Mouse (Mus musculus): ENCODE measurements around the gene Supt20.
"Not testable (repeated sequence)": the region's sequence is repeated elsewhere in the genome, so short reads cannot be mapped to it uniquely, and the experiment has no call there.

Gene Supt20

GRCm38 (mm10) chr3:54699759-54700301, 7.2 kb downstream of the Supt20 start:
- DNase-seq (ENCODE audit: low spot score in 2 of 2), result no peak

DNA sequence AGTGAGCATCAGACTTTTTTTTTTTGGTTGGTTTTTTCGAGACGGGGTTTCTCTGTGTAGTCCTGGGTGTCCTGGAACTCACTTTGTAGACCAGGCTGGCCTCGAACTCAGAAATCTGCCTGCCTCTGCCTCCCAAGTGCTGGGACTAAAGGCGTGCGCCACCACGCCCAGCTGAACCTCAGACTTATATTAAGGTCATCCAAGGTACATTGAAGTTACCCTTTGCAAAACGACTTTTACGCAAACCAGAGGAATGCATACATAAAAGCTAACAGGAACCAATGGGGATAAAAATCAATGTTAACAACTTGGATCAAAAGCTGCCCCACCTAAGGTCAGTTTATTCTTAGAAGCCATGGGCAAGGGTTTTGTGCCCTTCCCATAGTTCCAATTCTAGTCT, 11.5 kb downstream of the Supt20 start:
- not testable (repeated sequence) for DNase-seq (ENCODE audit: low spot score in 2 of 2)

DNA sequence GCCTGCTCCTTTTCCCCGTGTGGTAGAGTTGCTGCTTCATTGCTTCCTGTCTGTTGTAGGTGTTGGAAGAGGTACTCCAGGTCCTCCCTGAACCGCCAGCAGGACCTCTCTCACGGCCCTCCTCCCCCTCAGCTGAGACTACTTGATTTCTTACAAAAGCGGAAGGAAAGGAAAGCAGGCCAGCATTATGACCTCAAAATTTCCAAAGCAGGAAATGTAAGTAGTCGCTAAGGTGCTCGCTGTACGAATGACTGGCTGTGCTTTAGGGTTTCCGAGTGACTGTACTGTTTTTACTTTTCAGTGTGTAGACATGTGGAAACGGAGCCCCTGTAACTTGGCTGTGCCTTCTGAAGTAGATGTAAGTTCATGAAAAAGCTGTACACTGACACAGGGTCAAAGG, 16.4 kb downstream of the Supt20 start:
- DNase-seq (ENCODE audit: low spot score in 2 of 2), result no peak

DNA sequence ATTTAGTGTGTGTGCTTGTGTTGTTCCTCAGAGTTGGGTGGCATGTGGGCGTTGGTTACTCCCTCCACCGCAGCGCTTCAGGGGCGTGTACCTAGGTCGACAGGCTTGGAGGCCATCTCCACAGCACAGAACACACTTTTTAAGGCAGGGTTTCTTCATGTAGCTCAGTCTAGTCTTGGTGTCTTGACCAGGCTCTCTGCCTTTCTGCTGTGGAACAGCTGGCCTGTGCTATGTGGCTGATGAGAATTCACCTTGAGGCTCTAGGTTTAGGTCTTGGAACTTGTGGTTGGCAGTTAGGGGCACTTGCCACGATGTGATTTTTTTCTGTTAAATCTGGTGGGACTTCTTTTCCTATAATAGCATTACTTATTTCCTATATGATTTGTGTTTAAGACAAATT, 21.6 kb downstream of the Supt20 start, which contains the start of gene Gm21958:
Gm21958 (minus strand) TSS at position 101 of the 400 bp plus-strand sequence.
- DNase-seq (ENCODE audit: low spot score in 2 of 2), result no peak

DNA sequence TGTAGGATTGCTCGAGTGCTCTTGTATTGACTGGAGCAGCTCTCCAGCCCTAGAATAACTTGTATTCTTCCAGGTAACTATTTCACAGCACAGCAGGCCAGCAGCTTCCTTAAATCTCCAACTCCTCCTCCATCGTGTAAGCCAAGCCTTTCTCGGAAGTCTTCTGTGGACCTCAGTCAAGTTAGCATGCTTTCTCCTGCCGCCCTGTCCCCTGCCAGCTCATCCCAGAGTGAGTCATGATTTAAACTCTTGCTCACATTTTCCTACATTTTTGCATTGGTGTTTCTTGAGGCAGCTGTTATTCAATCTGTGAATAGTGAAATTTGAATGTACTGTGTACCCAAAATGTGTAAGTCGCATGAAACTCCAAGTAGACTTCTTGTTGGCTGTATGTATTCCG, 22.9 kb downstream of the Supt20 start:
- peak; percentile 39 to 55 for DNase-seq (ENCODE audit: low spot score in 2 of 2)

DNA sequence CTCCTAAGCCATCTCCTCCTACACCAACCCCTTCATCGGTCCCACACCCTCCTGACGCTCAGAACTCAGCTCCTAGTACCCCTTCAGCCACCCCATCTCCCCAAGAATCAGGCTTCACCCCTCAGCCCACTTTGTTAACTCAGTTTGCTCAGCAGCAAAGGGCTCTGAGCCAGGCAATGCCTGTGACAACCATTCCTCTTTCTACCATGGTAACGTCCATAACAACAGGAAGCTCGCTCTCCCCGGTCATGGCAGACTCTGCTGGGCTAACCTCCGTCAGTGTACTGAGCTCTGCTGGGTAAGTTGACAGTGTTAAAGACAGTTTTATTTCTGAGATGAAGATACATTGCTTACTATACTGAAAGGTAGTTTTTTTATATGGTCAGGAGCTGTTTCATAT, 24.7 kb downstream of the Supt20 start:
- no peak for DNase-seq (ENCODE audit: low spot score in 2 of 2)

DNA sequence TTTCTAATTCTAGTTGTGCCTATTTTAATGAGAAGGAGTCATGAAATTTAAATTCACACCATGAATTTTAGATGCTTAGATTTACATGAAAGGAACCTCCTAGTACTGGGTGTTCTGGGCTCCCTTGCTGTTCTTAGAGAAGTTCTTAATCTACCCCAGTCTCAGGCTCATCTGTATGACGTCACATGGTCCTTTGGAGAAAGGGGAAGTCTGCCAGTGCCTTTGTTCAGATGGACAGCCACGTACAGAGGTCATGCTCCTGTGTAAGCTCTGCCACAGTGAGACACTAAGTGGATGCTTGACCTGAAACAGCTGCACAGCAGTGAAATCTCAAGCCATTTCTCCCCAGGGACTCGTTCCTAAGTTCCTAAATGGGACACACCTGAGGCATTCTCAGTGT, 26.3 kb downstream of the Supt20 start:
- no peak for DNase-seq (ENCODE audit: low spot score in 2 of 2)

DNA sequence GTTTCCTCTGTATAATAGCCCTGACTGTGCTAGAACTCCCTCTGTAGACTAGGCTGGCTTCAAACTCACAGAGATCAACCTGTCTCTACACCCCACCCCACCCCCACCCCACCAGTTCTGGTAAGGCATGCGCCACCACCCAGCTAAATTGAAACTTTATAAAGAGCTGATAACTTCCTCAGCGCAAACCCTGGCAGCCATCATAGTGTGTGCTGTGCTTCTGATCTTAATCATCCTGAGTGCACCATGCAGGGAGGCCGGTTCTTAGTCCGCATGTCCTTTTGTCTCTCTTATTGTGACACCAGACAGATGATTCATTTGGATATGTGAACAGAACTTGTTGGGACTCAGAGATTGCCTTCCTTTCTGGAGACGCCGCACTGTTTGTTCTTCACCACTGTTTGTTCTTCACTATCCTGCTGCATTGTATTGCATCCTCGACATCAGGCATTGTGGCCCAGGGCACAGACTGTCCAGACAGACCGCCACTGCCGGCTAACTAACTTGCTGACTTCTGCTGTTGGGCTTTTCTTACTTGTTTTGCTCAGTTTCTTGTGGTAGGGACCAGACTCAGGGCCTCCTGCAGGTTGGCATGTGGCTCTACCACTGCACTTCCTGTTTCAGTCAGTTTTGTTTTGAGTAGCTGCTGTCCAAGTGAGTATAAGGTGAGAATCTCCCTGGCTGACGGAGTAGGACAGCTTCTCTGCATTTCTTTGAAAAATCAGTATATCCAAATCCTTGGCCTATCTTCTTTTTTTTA, 31.3 kb downstream of the Supt20 start:
- no peak for DNase-seq (ENCODE audit: low spot score in 2 of 2)

DNA sequence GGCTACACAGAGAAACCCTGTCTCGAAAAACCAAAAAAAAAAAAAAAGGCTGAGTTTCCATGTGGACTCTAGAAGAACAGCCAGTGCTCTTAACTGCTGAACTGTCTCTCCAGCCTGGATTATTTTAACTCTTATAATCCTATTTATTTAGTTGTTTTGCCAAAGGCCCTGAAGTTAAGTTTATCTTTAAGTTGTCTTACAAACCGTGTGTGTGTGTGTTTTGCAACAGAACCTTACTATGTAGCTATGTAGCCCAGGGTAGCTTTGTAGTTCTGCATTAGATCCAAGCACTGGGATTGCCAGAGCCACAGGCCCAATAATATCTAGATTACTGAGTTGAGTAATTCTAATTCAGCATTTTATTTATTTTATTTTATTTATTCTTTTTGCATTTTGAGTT, 32.7 kb downstream of the Supt20 start:
- DNase-seq (ENCODE audit: low spot score in 2 of 2), result no peak

DNA sequence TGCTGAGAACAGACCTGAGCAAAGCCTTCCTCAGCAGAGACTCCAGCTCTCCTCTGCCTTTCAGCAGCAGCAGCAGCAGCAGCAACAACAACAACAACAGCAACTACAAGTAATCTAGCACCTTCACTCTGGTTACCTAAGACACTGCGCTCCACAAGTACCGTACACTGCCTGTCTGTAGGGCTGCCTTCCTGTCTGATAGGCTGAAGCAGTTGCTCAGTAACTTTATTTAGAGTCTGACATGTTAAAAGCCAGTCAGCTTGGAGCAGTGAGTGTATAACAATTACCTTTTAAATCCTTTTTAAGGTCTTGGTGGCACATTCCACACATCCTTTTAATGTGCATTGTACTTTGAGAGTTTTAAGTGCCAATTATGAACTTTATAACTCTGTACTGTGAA, 35.0 kb downstream of the Supt20 start:
- no peak for DNase-seq (ENCODE audit: low spot score in 2 of 2)

DNA sequence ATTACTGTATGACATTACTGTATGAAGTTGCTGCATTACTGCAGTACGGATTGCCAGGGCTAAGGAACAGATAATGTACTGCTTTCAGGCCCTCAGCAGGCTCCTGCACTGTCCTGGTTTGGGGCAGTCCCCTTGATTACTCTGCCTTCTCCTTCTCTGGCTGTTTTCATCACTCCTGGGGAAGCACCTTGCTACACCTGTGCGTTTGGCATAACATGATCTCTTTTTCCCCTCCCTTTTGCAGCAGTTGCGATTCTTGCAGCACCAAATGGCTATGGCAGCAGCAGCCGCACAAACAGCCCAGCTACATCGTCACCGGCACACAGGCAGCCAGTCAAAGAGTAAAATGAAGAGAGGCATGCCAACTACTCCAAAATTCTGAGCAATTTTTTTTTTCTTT, 35.5 kb downstream of the Supt20 start:
- no peak for DNase-seq (ENCODE audit: low spot score in 2 of 2)

DNA sequence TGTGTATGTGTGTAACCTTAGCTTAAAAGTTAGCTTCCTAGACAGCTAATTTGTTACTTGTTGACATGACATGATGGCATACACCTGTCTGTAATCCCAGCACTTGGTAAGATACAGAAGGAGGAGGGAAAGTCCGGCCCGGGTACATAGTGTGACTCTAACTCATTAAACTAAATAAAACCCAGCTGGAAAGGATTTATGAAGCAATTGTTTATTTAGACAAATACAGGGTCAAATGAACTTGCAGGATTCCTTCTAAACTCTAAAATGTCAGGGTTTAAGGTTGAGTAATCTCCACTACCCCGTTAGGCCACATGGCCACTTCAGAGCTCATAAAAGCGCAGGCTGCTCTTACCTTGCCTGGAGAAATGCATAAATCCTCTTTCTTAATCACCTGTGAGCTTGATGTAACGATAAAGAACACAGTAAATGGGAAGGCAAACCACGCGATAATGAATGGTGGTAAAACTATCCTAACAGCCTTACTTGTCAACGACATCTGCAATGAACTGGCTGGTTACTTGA, 39.1 kb downstream of the Supt20 start:
- DNase-seq (ENCODE audit: low spot score in 2 of 2), result no peak

- DNase-seq (ENCODE audit: low spot score in 2 of 2), result no peak
Measured at GRCm38 (mm10) chr3:54732371-54732770, 39.8 kb downstream of the Supt20 start.

DNA sequence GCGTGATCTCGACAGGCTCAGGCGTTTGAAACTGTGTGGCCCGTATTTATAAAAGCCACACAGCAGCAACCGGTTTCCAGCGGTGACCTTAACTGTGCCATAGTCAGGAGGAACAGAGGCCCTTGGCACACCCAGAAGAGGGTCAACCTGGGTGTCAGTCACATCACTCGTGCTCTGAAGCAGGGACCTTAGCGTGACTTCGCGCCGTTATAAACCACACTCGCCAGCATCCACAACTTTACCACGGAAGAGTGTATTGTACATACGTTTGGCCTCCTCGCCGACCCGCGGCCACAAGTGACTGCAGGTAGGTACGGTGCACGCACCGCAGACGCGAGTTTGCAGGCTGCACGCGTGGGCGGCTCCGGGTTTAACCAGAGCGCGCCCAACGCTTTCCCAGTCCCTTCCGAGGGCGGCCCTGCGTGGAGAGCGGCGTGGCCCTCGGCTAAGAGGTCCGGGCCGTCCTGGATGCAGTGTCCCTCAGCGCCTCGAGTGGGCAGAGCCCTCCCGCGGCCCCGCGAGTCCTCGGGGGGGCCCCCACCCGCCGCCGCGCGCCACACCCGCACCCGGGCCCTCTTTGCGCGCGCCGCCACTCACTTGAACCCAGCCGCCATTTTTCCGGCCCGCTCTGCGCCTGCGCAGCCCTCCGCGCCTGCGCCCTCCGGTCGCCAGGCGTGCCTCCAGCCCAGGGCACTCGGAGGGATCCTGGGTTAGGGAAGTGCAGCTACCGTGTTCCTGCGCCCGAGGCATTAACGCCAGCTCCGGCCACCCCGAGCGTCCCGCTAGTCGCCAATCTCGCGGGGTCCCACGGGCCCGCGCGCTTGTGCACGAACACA, 42.0 kb downstream of the Supt20 start:
- DNase-seq (ENCODE audit: low spot score in 2 of 2), result peak; percentile 79 to 82

- peak; percentile 73 to 74 for DNase-seq (ENCODE audit: low spot score in 2 of 2)
Measured at GRCm38 (mm10) chr3:54735247-54736046, 42.8 kb downstream of the Supt20 start, which contains the start of the genes Exosc8 and Alg5. Gene Exosc8, minus strand, starts transcription at chr3:54735393. Gene Alg5, plus strand, starts transcription at chr3:54735539.

- DNase-seq (ENCODE audit: low spot score in 2 of 2), result no peak
Measured at GRCm38 (mm10) chr3:54736101-54736927, 43.7 kb downstream of the Supt20 start.

- DNase-seq (ENCODE audit: low spot score in 2 of 2), result no peak
Measured at GRCm38 (mm10) chr3:54737317-54737716, 44.7 kb downstream of the Supt20 start.

DNA sequence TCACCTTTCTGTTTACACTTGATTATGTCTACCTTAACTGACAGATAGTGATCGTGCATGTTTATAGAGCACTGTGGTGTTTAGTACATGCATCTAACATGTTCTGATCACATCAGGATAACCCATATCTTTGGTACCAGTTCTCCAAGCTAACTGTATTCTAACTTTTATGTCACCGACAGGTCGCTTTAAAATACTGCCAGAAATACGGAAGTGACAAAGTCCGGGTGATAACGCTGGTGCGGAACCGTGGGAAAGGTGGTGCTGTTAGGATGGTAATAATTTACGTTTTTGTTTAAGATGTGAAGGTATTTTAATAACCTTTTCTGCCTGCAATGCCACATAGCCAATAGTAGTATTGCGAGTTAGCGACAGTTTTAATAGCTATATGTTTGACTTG, 49.4 kb downstream of the Supt20 start:
- DNase-seq (ENCODE audit: low spot score in 2 of 2), result no peak

DNA sequence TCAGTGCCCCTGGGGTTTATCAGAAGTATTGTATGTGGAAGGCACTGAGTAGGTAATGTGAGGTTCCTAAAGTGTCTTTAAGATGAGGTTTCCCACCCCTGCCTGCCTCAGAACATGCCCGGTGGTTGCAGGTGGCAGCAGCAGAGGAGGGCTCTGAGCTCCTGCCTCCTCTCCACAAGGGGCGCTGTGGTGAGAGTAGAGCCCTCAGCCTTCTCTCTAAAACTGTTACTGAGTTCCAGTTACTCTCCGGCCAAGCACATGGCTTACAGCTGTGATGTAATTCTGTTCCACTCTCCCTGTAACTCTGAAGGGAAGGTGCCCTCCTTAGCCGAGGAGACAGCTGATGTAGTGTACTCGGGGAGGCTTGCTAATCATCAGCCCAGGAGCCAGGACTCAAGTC, 53.2 kb downstream of the Supt20 start:
- no peak for DNase-seq (ENCODE audit: low spot score in 2 of 2)

DNA sequence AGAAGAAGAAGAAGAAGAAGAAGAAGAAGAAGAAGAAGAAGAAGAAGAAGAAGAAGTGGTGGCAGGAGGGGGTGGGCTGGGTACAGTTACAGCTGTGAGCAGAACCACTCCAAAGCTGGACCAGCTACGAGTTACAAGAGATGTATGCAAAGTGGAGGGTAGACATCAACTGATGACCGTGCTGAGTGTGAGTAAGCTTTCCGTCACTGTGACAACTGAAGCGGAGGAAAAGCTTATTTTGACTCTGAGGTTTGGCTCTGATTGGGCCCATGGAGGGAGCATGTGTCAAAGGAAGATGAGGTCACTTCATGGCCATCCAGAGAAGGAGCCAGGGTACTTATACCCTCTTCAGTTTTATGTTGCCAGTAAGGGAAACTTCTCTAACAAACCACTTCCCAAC, 60.8 kb downstream of the Supt20 start:
- DNase-seq (ENCODE audit: low spot score in 2 of 2), result no peak
